Mouse (Mus musculus): ENCODE results near the gene Dmkn. TPM values are rescaled to one million over a fixed set of nuclear protein-coding genes. Genes with fewer than 3 reads are reported as not detected.
"Not testable (repeated sequence)": the region's sequence is repeated elsewhere in the genome, so short reads cannot be mapped to it uniquely, and the experiment has no call there.

Dmkn gene
- polyA plus RNA-seq, 1 experiment, result 3.6 TPM

- Histone ChIP-seq H3K4me3 (ENCODE audit: insufficient read depth, low read length) (no peak overlapping the region), H3K4me1 (ENCODE audit: control insufficient read depth, insufficient read depth, low read length) (no peaks in the 10 kb centered on the region), H3K27ac (ENCODE audit: insufficient read depth, low read depth, low read length) (no peak overlapping the region)
- TF ChIP-seq POLR2A (IDR thresholded peaks at IDR 0.05; ENCODE audit: borderline replicate concordance, low read depth, low read length), result no peak
- TF ChIP-seq CTCF (IDR thresholded peaks at IDR 0.05; ENCODE audit: low read depth, low read length), result peak; percentile 82
These were observed 42.4 kb downstream of the Dmkn start for GRCm38 (mm10) chr7:30805924-30806323.

- Histone ChIP-seq H3K4me1 (ENCODE audit: control insufficient read depth, insufficient read depth, low read length) (peaks cover 24% of the 10 kb centered on the region), H3K27ac (ENCODE audit: insufficient read depth, low read depth, low read length) (no peak overlapping the region)
These were observed 46.8 kb downstream of the Dmkn start for GRCm38 (mm10) chr7:30810319-30810718.

GRCm38 (mm10) chr7:30811757-30812290 is 48.3 kb downstream of the Dmkn start:
- TF ChIP-seq CTCF (IDR thresholded peaks at IDR 0.05; ENCODE audit: low read depth, low read length) (no peak), POLR2A (IDR thresholded peaks at IDR 0.05; ENCODE audit: borderline replicate concordance, low read depth, low read length) (no peak)
- Histone ChIP-seq H3K4me1 (ENCODE audit: control insufficient read depth, insufficient read depth, low read length) (peaks cover 24% of the 10 kb centered on the region), H3K4me3 (ENCODE audit: insufficient read depth, low read length) (no peak overlapping the region), H3K27ac (ENCODE audit: insufficient read depth, low read depth, low read length) (peak overlapping the region; percentile 97)

More at GRCm38 (mm10) chr7:30810319-30810718, 46.8 kb downstream of the Dmkn start:
- no peak overlapping the region for H3K4me3 ChIP-seq (ENCODE audit: insufficient read depth, low read length)
- 0 out of 2 replicates have a peak, but pooled peaks have one; percentile 30 for TF ChIP-seq CTCF (IDR thresholded peaks at IDR 0.05; ENCODE audit: low read depth, low read length)
- no peak for TF ChIP-seq POLR2A (IDR thresholded peaks at IDR 0.05; ENCODE audit: borderline replicate concordance, low read depth, low read length)

GRCm38 (mm10) chr7:30812291-30812807 is 48.8 kb downstream of the Dmkn start:
- Histone ChIP-seq H3K27ac (ENCODE audit: insufficient read depth, low read depth, low read length) (peak overlapping the region; percentile 97), H3K4me3 (ENCODE audit: insufficient read depth, low read length) (no peak overlapping the region), H3K4me1 (ENCODE audit: control insufficient read depth, insufficient read depth, low read length) (peaks cover 24% of the 10 kb centered on the region)
- TF ChIP-seq CTCF (IDR thresholded peaks at IDR 0.05; ENCODE audit: low read depth, low read length) (no peak), POLR2A (IDR thresholded peaks at IDR 0.05; ENCODE audit: borderline replicate concordance, low read depth, low read length) (0 out of 2 replicates have a peak, but pooled peaks have one; percentile 17)

GRCm38 (mm10) chr7:30820131-30820530 is 56.6 kb downstream of the Dmkn start:
- Histone ChIP-seq H3K27ac (ENCODE audit: insufficient read depth, low read depth, low read length) (no peak overlapping the region), H3K4me3 (ENCODE audit: insufficient read depth, low read length) (no peak overlapping the region), H3K4me1 (ENCODE audit: control insufficient read depth, insufficient read depth, low read length) (peaks cover 13% of the 10 kb centered on the region)
- no peak for TF ChIP-seq POLR2A (IDR thresholded peaks at IDR 0.05; ENCODE audit: borderline replicate concordance, low read depth, low read length)
- no peak for TF ChIP-seq CTCF (IDR thresholded peaks at IDR 0.05; ENCODE audit: low read depth, low read length)

GRCm38 (mm10) chr7:30820854-30821445 is 57.4 kb downstream of the Dmkn start:
- no peak overlapping the region for H3K4me3 ChIP-seq (ENCODE audit: insufficient read depth, low read length)
- TF ChIP-seq CTCF (IDR thresholded peaks at IDR 0.05; ENCODE audit: low read depth, low read length) (no peak), POLR2A (IDR thresholded peaks at IDR 0.05; ENCODE audit: borderline replicate concordance, low read depth, low read length) (no peak)
- peaks cover 13% of the 10 kb centered on the region for H3K4me1 ChIP-seq (ENCODE audit: control insufficient read depth, insufficient read depth, low read length)
- no peak overlapping the region for H3K27ac ChIP-seq (ENCODE audit: insufficient read depth, low read depth, low read length)

GRCm38 (mm10) chr7:30821532-30821931 is 58.0 kb downstream of the Dmkn start:
- Histone ChIP-seq H3K4me3 (ENCODE audit: insufficient read depth, low read length) (no peak overlapping the region), H3K4me1 (ENCODE audit: control insufficient read depth, insufficient read depth, low read length) (peaks cover 13% of the 10 kb centered on the region), H3K27ac (ENCODE audit: insufficient read depth, low read depth, low read length) (no peak overlapping the region)
- TF ChIP-seq CTCF (IDR thresholded peaks at IDR 0.05; ENCODE audit: low read depth, low read length) (no peak), POLR2A (IDR thresholded peaks at IDR 0.05; ENCODE audit: borderline replicate concordance, low read depth, low read length) (no peak)

- H3K4me3 ChIP-seq (ENCODE audit: insufficient read depth, low read length), result no peak within 1 kb of the TSS
- TF ChIP-seq POLR2A (IDR thresholded peaks at IDR 0.05; ENCODE audit: borderline replicate concordance, low read depth, low read length) (no peak), CTCF (IDR thresholded peaks at IDR 0.05; ENCODE audit: low read depth, low read length) (no peak)
- peaks cover 13% of the 10 kb centered on the region for H3K4me1 ChIP-seq (ENCODE audit: control insufficient read depth, insufficient read depth, low read length)
- H3K27ac ChIP-seq (ENCODE audit: insufficient read depth, low read depth, low read length), result no peak within 1 kb of the TSS
These were observed 60.1 kb downstream of the Dmkn start, which contains the start of gene Ffar2 for GRCm38 (mm10) chr7:30823675-30824074. Gene Ffar2 (minus strand): TSS chr7:30823775.

GRCm38 (mm10) chr7:30824306-30824705 is 60.8 kb downstream of the Dmkn start:
- no peak overlapping the region for H3K4me3 ChIP-seq (ENCODE audit: insufficient read depth, low read length)
- no peak overlapping the region for H3K27ac ChIP-seq (ENCODE audit: insufficient read depth, low read depth, low read length)
- peaks cover 16% of the 10 kb centered on the region for H3K4me1 ChIP-seq (ENCODE audit: control insufficient read depth, insufficient read depth, low read length)
- TF ChIP-seq POLR2A (IDR thresholded peaks at IDR 0.05; ENCODE audit: borderline replicate concordance, low read depth, low read length) (no peak), CTCF (IDR thresholded peaks at IDR 0.05; ENCODE audit: low read depth, low read length) (no peak)

GRCm38 (mm10) chr7:30826660-30827059 is 63.1 kb downstream of the Dmkn start:
- no peak for TF ChIP-seq POLR2A (IDR thresholded peaks at IDR 0.05; ENCODE audit: borderline replicate concordance, low read depth, low read length)
- no peak for TF ChIP-seq CTCF (IDR thresholded peaks at IDR 0.05; ENCODE audit: low read depth, low read length)
- H3K27ac ChIP-seq (ENCODE audit: insufficient read depth, low read depth, low read length), result no peak overlapping the region
- H3K4me1 ChIP-seq (ENCODE audit: control insufficient read depth, insufficient read depth, low read length), result peaks cover 6% of the 10 kb centered on the region
- H3K4me3 ChIP-seq (ENCODE audit: insufficient read depth, low read length), result no peak overlapping the region

- not testable (repeated sequence) for H3K4me1 ChIP-seq (ENCODE audit: control insufficient read depth, insufficient read depth, low read length); H3K4me3 ChIP-seq (ENCODE audit: insufficient read depth, low read length); H3K27ac ChIP-seq (ENCODE audit: insufficient read depth, low read depth, low read length)
These were observed 65.3 kb downstream of the Dmkn start for GRCm38 (mm10) chr7:30828871-30829270.
